In genomic region chr7:24506065-24506459, GRCm38 (mm10) we compare ENCODE assay signal across 7 mouse cellular contexts. TPM values are rescaled to one million over a fixed set of nuclear protein-coding genes. Genes with fewer than 3 reads are reported as not detected.
DNase-seq lines count a peak whose midpoint lies in the region; ATAC-seq and TF ChIP-seq lines count a peak whose summit lies in the region.

No protein-coding gene starts in this region.

- TF ChIP-seq RAD21 in MEL (IDR thresholded peaks at IDR 0.05; ENCODE audit: low read depth, low read length), result no peak

- H3K4me3 ChIP-seq in MEL (ENCODE audit: control insufficient read depth in 1 of 2, insufficient read depth in 1 of 2, low read depth in 2 of 2, low read length in 2 of 2), result peak overlapping the region in 1 of 2 experiments; percentile 74; a peak in 3 of 4 replicates
- H3K4me3 ChIP-seq in embryonic facial prominence, embryonic 12.5 days, result peak overlapping the region; percentile 69; the same call in 1 of the 2 replicates
- peak overlapping the region; percentile 69 for H3K4me3 ChIP-seq in hindbrain, embryonic 14.5 days (replicated peaks; ENCODE audit: low read length)
- peak overlapping the region; percentile 81 for H3K4me3 ChIP-seq in liver, embryonic 16.5 days (ENCODE audit: low read depth, low read length)

- H3K27ac ChIP-seq in MEL (ENCODE audit: control insufficient read depth, low read depth, low read length), result no peak overlapping the region; the same call in 1 of the 2 replicates
- peak overlapping the region; percentile 99 for H3K27ac ChIP-seq in embryonic facial prominence, embryonic 12.5 days
- peak overlapping the region; percentile 100 for H3K27ac ChIP-seq in hindbrain, embryonic 14.5 days
- H3K27ac ChIP-seq in liver, embryonic 16.5 days (ENCODE audit: low read length), result no peak overlapping the region

- ATAC-seq in embryonic facial prominence, embryonic 12.5 days (ENCODE audit: insufficient number of reproducible peaks, insufficient read depth, low FRiP score, low TSS enrichment), result no peak
- no peak for ATAC-seq in hindbrain, embryonic 14.5 days (ENCODE audit: low FRiP score)
- ATAC-seq in liver, embryonic 16.5 days (ENCODE audit: low read depth), result no peak
- no peak for ATAC-seq in megakaryocyte-erythroid progenitor cell, adult 5-6 weeks (replicated peaks; ENCODE audit: low FRiP score, low TSS enrichment, poor library complexity, severe bottlenecking)

- 15% methylated on average over 3 of the region's 3 CpGs for WGBS in embryonic facial prominence, embryonic 12.5 days
- WGBS in hindbrain, embryonic 14.5 days, result 10% methylated on average over 3 of the region's 3 CpGs
- WGBS in liver, embryonic 16.5 days (ENCODE audit: insufficient replicate concordance), result 38% methylated on average over 3 of the region's 3 CpGs

- peak overlapping the region; percentile 78 for H3K4me2 ChIP-seq in embryonic facial prominence, embryonic 12.5 days (replicated peaks)
- H3K4me2 ChIP-seq in hindbrain, embryonic 14.5 days (replicated peaks), result peak overlapping the region; percentile 81
- peak overlapping the region; percentile 94; the same call in 1 of the 2 replicates for H3K4me2 ChIP-seq in liver, embryonic 16.5 days (ENCODE audit: low read depth, low read length)

- intact Hi-C loops in gastrocnemius, postnatal 14 days (cut with DNase I; ENCODE audit: low total_unique reads), result no loop called here

- no peak for TF ChIP-seq EP300 in MEL (IDR thresholded peaks at IDR 0.05; ENCODE audit: low read depth in 1 of 2, low read length in 2 of 2)

- peak; percentile 33 for DNase-seq in MEL (ENCODE audit: low read depth, low spot score)
- no peak for DNase-seq in hindbrain, embryonic 14.5 days (ENCODE audit: low spot score)
- DNase-seq in gastrocnemius, postnatal 14 days, result no peak
- DNase-seq in lung, postnatal 36 days, result no peak

- peaks cover 11% of the 10 kb centered on the region for H3K79me2 ChIP-seq in MEL (ENCODE audit: control insufficient read depth, insufficient read depth, low read length, poor library complexity)

- H3K4me1 ChIP-seq in MEL (ENCODE audit: control insufficient read depth in 1 of 2, insufficient read depth in 2 of 2, low read length in 2 of 2), result peaks cover 2 to 3% of the 10 kb centered on the region in 2 experiments; a peak in 2 of 4 replicates
- H3K4me1 ChIP-seq in embryonic facial prominence, embryonic 12.5 days, result peaks cover 25% of the 10 kb centered on the region
- H3K4me1 ChIP-seq in hindbrain, embryonic 14.5 days (replicated peaks; ENCODE audit: control insufficient read depth, insufficient read depth, low read length), result peaks cover 27% of the 10 kb centered on the region
- peaks cover 15% of the 10 kb centered on the region for H3K4me1 ChIP-seq in liver, embryonic 16.5 days (ENCODE audit: control insufficient read depth, low read depth, low read length)

- H3K9ac ChIP-seq in MEL (ENCODE audit: control insufficient read depth, low read depth, low read length, poor library complexity, severe bottlenecking), result no peak overlapping the region
- no peak overlapping the region for H3K9ac ChIP-seq in embryonic facial prominence, embryonic 12.5 days
- H3K9ac ChIP-seq in hindbrain, embryonic 14.5 days, result peak overlapping the region; percentile 91
- H3K9ac ChIP-seq in liver, embryonic 16.5 days (ENCODE audit: low read depth, low read length), result no peak overlapping the region

- no peak for TF ChIP-seq CTCF in MEL (IDR thresholded peaks at IDR 0.05 in 2 of 3, conservative IDR thresholded peaks at IDR 0.05 in 1 of 3; ENCODE audit: control insufficient read depth in 1 of 3, insufficient read depth in 1 of 3, low read depth in 2 of 3, low read length in 3 of 3, poor library complexity in 1 of 3, severe bottlenecking in 1 of 3)

- no peaks in the 10 kb centered on the region for H3K9me3 ChIP-seq in MEL (replicated peaks; ENCODE audit: insufficient read depth, low read length)
- H3K9me3 ChIP-seq in embryonic facial prominence, embryonic 12.5 days, result no peaks in the 10 kb centered on the region
- no peaks in the 10 kb centered on the region for H3K9me3 ChIP-seq in hindbrain, embryonic 14.5 days (ENCODE audit: control insufficient read depth, low read length)
- no peaks in the 10 kb centered on the region for H3K9me3 ChIP-seq in liver, embryonic 16.5 days (replicated peaks; ENCODE audit: control insufficient read depth, low read length)

- H3K27me3 ChIP-seq in MEL (ENCODE audit: control insufficient read depth in 1 of 2, insufficient read depth in 2 of 2, low read length in 2 of 2), result no peaks in the 10 kb centered on the region
- H3K27me3 ChIP-seq in embryonic facial prominence, embryonic 12.5 days, result peaks cover 11% of the 10 kb centered on the region; the same call in 1 of the 2 replicates
- no peaks in the 10 kb centered on the region for H3K27me3 ChIP-seq in hindbrain, embryonic 14.5 days (ENCODE audit: control insufficient read depth, insufficient read depth, low read length)
- H3K27me3 ChIP-seq in liver, embryonic 16.5 days (ENCODE audit: control insufficient read depth, insufficient read depth, low read depth, low read length), result peaks cover 13% of the 10 kb centered on the region

- peaks cover 0 to 5% of the 10 kb centered on the region in 2 experiments; a peak in 1 of 4 replicates for H3K36me3 ChIP-seq in MEL (ENCODE audit: control insufficient read depth in 1 of 2, insufficient read depth in 2 of 2, low read length in 2 of 2)
- peaks cover 9% of the 10 kb centered on the region for H3K36me3 ChIP-seq in embryonic facial prominence, embryonic 12.5 days
- peaks cover 34% of the 10 kb centered on the region for H3K36me3 ChIP-seq in hindbrain, embryonic 14.5 days (replicated peaks; ENCODE audit: control insufficient read depth, insufficient read depth)
- H3K36me3 ChIP-seq in liver, embryonic 16.5 days (ENCODE audit: control insufficient read depth, insufficient read depth), result no peaks in the 10 kb centered on the region

- no peak for TF ChIP-seq POLR2A in MEL (IDR thresholded peaks at IDR 0.05; ENCODE audit: control insufficient read depth in 1 of 2, insufficient read depth in 1 of 2, low read depth in 1 of 2, low read length in 2 of 2, poor library complexity in 1 of 2)

RNA-seq across cellular contexts. Expression of gene Zfp428, which starts 0.7 kb away (rescaled TPM):
- 10.3 and 12.4 TPM in 2 replicates for total RNA-seq in MEL (2012; rRNA removed)
- 10 to 100 TPM in 1 of 2 experiments, not detected in 1; 16.4 TPM for polyA plus RNA-seq in MEL (2012; ENCODE audit: insufficient read depth in 1 of 2, insufficient read length in 2 of 2, low read depth in 1 of 2, low replicate concordance in 2 of 2, missing spikeins in 1 of 2)
- 100 and 113 TPM in 2 replicates for polyA plus RNA-seq in embryonic facial prominence, embryonic 12.5 days (2016; fragmentation: Nextera tagmentation; extraction: Ambion mirVana)
- 181 and 201 TPM in 2 replicates for polyA plus RNA-seq in hindbrain, embryonic 14.5 days (2014; fragmentation: Nextera tagmentation; extraction: Ambion mirVana)
- polyA plus RNA-seq in liver, embryonic 16.5 days (2015; fragmentation: Nextera tagmentation; extraction: Ambion mirVana), result 2.7 and 3.2 TPM in 2 replicates
- total RNA-seq in megakaryocyte-erythroid progenitor cell, adult 5-6 weeks (2014; fragmentation: Nextera tagmentation), result 3.5 and 4.0 TPM in 2 replicates
- 3.1 and 9.7 TPM in 2 replicates for total RNA-seq in megakaryocyte-erythroid progenitor cell, adult 5-6 weeks (2017)
- total RNA-seq in gastrocnemius, postnatal 14 days (2021), result 1 to 10 TPM; 6.4 to 8.3 TPM

RNA-seq across cellular contexts. Expression of gene AC161166.1, which starts 6.2 kb away (rescaled TPM):
- not detected in 2 replicates for total RNA-seq in MEL (2012; rRNA removed)
- polyA plus RNA-seq in MEL (2012; ENCODE audit: insufficient read depth in 1 of 2, insufficient read length in 2 of 2, low read depth in 1 of 2, low replicate concordance in 2 of 2, missing spikeins in 1 of 2), result under 1 TPM in 1 of 2 experiments, not detected in 1; 0.13 TPM
- polyA plus RNA-seq in embryonic facial prominence, embryonic 12.5 days (2016; fragmentation: Nextera tagmentation; extraction: Ambion mirVana), result 1.3 and 1.4 TPM in 2 replicates
- 0.65 and 0.98 TPM in 2 replicates for polyA plus RNA-seq in hindbrain, embryonic 14.5 days (2014; fragmentation: Nextera tagmentation; extraction: Ambion mirVana)
- polyA plus RNA-seq in liver, embryonic 16.5 days (2015; fragmentation: Nextera tagmentation; extraction: Ambion mirVana), result not detected in 2 replicates
- not detected in 2 replicates for total RNA-seq in megakaryocyte-erythroid progenitor cell, adult 5-6 weeks (2014; fragmentation: Nextera tagmentation)
- total RNA-seq in megakaryocyte-erythroid progenitor cell, adult 5-6 weeks (2017), result not detected in 2 replicates
- total RNA-seq in gastrocnemius, postnatal 14 days (2021), result not detected

RNA-seq across cellular contexts. Expression of gene Cadm4, which starts 24.2 kb away (rescaled TPM):
- total RNA-seq in MEL (2012; rRNA removed), result 0.12 and 0.16 TPM in 2 replicates
- polyA plus RNA-seq in MEL (2012; ENCODE audit: insufficient read depth in 1 of 2, insufficient read length in 2 of 2, low read depth in 1 of 2, low replicate concordance in 2 of 2, missing spikeins in 1 of 2), result under 1 TPM in 1 of 2 experiments, not detected in 1; 0.38 TPM
- 7.6 and 10.7 TPM in 2 replicates for polyA plus RNA-seq in embryonic facial prominence, embryonic 12.5 days (2016; fragmentation: Nextera tagmentation; extraction: Ambion mirVana)
- 22.7 and 28.3 TPM in 2 replicates for polyA plus RNA-seq in hindbrain, embryonic 14.5 days (2014; fragmentation: Nextera tagmentation; extraction: Ambion mirVana)
- polyA plus RNA-seq in liver, embryonic 16.5 days (2015; fragmentation: Nextera tagmentation; extraction: Ambion mirVana), result 0.24 TPM in 1 of 2 replicates, not detected in the other
- total RNA-seq in megakaryocyte-erythroid progenitor cell, adult 5-6 weeks (2014; fragmentation: Nextera tagmentation), result 0.27 TPM in 1 of 2 replicates, not detected in the other
- not detected in 2 replicates for total RNA-seq in megakaryocyte-erythroid progenitor cell, adult 5-6 weeks (2017)
- 10 to 100 TPM in 1 of 2 experiments, 1 to 10 TPM in 1; 5.3 to 17.7 TPM for total RNA-seq in gastrocnemius, postnatal 14 days (2021)

RNA-seq across cellular contexts. Expression of gene Irgq, which starts 24.4 kb away (rescaled TPM):
- total RNA-seq in MEL (2012; rRNA removed), result 3.6 and 4.7 TPM in 2 replicates
- polyA plus RNA-seq in MEL (2012; ENCODE audit: insufficient read depth in 1 of 2, insufficient read length in 2 of 2, low read depth in 1 of 2, low replicate concordance in 2 of 2, missing spikeins in 1 of 2), result 1 to 10 TPM in 1 of 2 experiments, not detected in 1; 5.8 TPM
- polyA plus RNA-seq in embryonic facial prominence, embryonic 12.5 days (2016; fragmentation: Nextera tagmentation; extraction: Ambion mirVana), result 17.6 and 18.0 TPM in 2 replicates
- polyA plus RNA-seq in hindbrain, embryonic 14.5 days (2014; fragmentation: Nextera tagmentation; extraction: Ambion mirVana), result 28.0 and 33.5 TPM in 2 replicates
- polyA plus RNA-seq in liver, embryonic 16.5 days (2015; fragmentation: Nextera tagmentation; extraction: Ambion mirVana), result 1.1 and 1.3 TPM in 2 replicates
- 4.7 and 6.3 TPM in 2 replicates for total RNA-seq in megakaryocyte-erythroid progenitor cell, adult 5-6 weeks (2014; fragmentation: Nextera tagmentation)
- total RNA-seq in megakaryocyte-erythroid progenitor cell, adult 5-6 weeks (2017), result 3.0 and 5.2 TPM in 2 replicates
- 10 to 100 TPM; 10.5 to 12.8 TPM for total RNA-seq in gastrocnemius, postnatal 14 days (2021)

RNA-seq across cellular contexts. Expression of gene Pinlyp, which starts 39.9 kb away (rescaled TPM):
- total RNA-seq in MEL (2012; rRNA removed), result not detected in 2 replicates
- polyA plus RNA-seq in MEL (2012; ENCODE audit: insufficient read depth in 1 of 2, insufficient read length in 2 of 2, low read depth in 1 of 2, low replicate concordance in 2 of 2, missing spikeins in 1 of 2), result not detected
- not detected in 2 replicates for polyA plus RNA-seq in embryonic facial prominence, embryonic 12.5 days (2016; fragmentation: Nextera tagmentation; extraction: Ambion mirVana)
- not detected in 2 replicates for polyA plus RNA-seq in hindbrain, embryonic 14.5 days (2014; fragmentation: Nextera tagmentation; extraction: Ambion mirVana)
- not detected in 2 replicates for polyA plus RNA-seq in liver, embryonic 16.5 days (2015; fragmentation: Nextera tagmentation; extraction: Ambion mirVana)
- not detected in 2 replicates for total RNA-seq in megakaryocyte-erythroid progenitor cell, adult 5-6 weeks (2014; fragmentation: Nextera tagmentation)
- not detected in 2 replicates for total RNA-seq in megakaryocyte-erythroid progenitor cell, adult 5-6 weeks (2017)
- not detected for total RNA-seq in gastrocnemius, postnatal 14 days (2021)

Comparison
In these comparisons a context has a peak if more than half of its experiments do, and no peak if none do; other contexts are left out.
1. H3K27ac ChIP-seq: peak in embryonic facial prominence, embryonic 12.5 days (single experiment) and hindbrain, embryonic 14.5 days (single experiment); none in MEL (single experiment) and liver, embryonic 16.5 days (single experiment).
2. Peak in every context shown above with its lines, with median percentiles within 50 percentile points of each other: H3K4me2 ChIP-seq.